Mouse (Mus musculus) thymus, adult 2 months (tissue): ENCODE measurements at regions not wholly inside any gene's neighbourhood (a gene's known extent, or its start where the extent isn't known, plus 50 kb on each side); places are given as distances from the start of the nearest gene placed in this dataset.

Experiments
- DNase-seq: peaks from one replicate; pipeline ENCODE4 v3.0.0; 2021
- H3K27ac ChIP-seq: fragments of 200-500 bp; 2 replicates; pipeline ENCODE4 v1.5.1; 2012; ENCODE audit warnings: low read length, control low read depth; ENCODE audit not compliant: control insufficient read depth, insufficient read depth
- H3K27me3 ChIP-seq: fragments of 200-500 bp; 2 replicates; pipeline ENCODE4 v1.6.1; 2012; ENCODE audit warnings: mild to moderate bottlenecking, low read length, moderate library complexity, mixed read lengths; ENCODE audit not compliant: control insufficient read depth, insufficient read depth
- H3K36me3 ChIP-seq: fragments of 200-500 bp; 2 replicates; pipeline ENCODE4 v1.6.1; 2012; ENCODE audit warnings: mild to moderate bottlenecking, low read length, moderate library complexity; ENCODE audit not compliant: control insufficient read depth, insufficient read depth
- H3K4me1 ChIP-seq: fragments of 200-500 bp; replicated peaks from 2 replicates; pipeline ENCODE4 v1.6.1; 2012; ENCODE audit warnings: low read length; ENCODE audit not compliant: control insufficient read depth, insufficient read depth
- H3K4me3 ChIP-seq: fragments of 200-500 bp; 2 replicates; pipeline ENCODE4 v1.5.1; 2012; ENCODE audit warnings: mild to moderate bottlenecking, low read length, control low read depth, moderate library complexity; ENCODE audit not compliant: control insufficient read depth, insufficient read depth
- CTCF ChIP-seq: fragments of 200-500 bp; IDR thresholded peaks from 2 replicates; pipeline ENCODE4 v1.5.1; 2012; ENCODE audit warnings: mild to moderate bottlenecking, control low read depth, low read length, moderate library complexity, borderline replicate concordance; ENCODE audit not compliant: control insufficient read depth, poor library complexity, insufficient read depth; ENCODE audit errors: extremely low read depth
- POLR2A ChIP-seq: fragments of 200-500 bp; IDR thresholded peaks from 2 replicates; pipeline ENCODE4 v1.6.1; 2012; ENCODE audit warnings: mild to moderate bottlenecking, low read length, control low read depth, moderate library complexity; ENCODE audit not compliant: control insufficient read depth, poor library complexity, insufficient read depth; ENCODE audit errors: extremely low read depth
- WGBS: fragments of 180-500 bp; shearing (Covaris S2); methylation state at CpG from one replicate; pipeline ENCODE4 v1.1.7; 2018; 5-methylcytosine and 5-hydroxymethylcytosine counted together

- TF ChIP-seq POLR2A, result no peak
- no peak for TF ChIP-seq CTCF
- 77% methylated on average over 4 of the region's 4 CpGs for WGBS
- Histone ChIP-seq H3K36me3 (no peaks in the 10 kb centered on the region), H3K27me3 (no peaks in the 10 kb centered on the region), H3K4me3 (no peak overlapping the region), H3K4me1 (no peaks in the 10 kb centered on the region), H3K27ac (no peak overlapping the region)
- DNase-seq, result no peak
Measured at GRCm38 (mm10) chr6:117102693-117103092, 65.6 kb upstream of the Cxcl12 start.

- 81% methylated on average over 6 of the region's 6 CpGs for WGBS
- no peaks in the 10 kb centered on the region for H3K27me3 ChIP-seq
- no peak overlapping the region for H3K27ac ChIP-seq
- H3K4me3 ChIP-seq, result no peak overlapping the region
- no peaks in the 10 kb centered on the region for H3K4me1 ChIP-seq
- TF ChIP-seq POLR2A, result no peak
- no peak for TF ChIP-seq CTCF
- no peak for DNase-seq
- no peaks in the 10 kb centered on the region for H3K36me3 ChIP-seq
Measured at GRCm38 (mm10) chr6:117104047-117104446, 64.3 kb upstream of the Cxcl12 start.

GRCm38 (mm10) chr6:117104463-117104862 is 63.9 kb upstream of the Cxcl12 start:
- no peaks in the 10 kb centered on the region for H3K36me3 ChIP-seq
- no peak for TF ChIP-seq POLR2A
- no peak for TF ChIP-seq CTCF
- DNase-seq, result no peak
- H3K27me3 ChIP-seq, result no peaks in the 10 kb centered on the region
- no peaks in the 10 kb centered on the region for H3K4me1 ChIP-seq
- H3K27ac ChIP-seq, result no peak overlapping the region
- no peak overlapping the region for H3K4me3 ChIP-seq
- WGBS, result 84% methylated on average over 2 of the region's 2 CpGs

GRCm38 (mm10) chr6:117105182-117105589 is 63.1 kb upstream of the Cxcl12 start:
- TF ChIP-seq POLR2A (no peak), CTCF (no peak)
- no peak for DNase-seq
- WGBS, result 72% methylated on average over 6 of the region's 6 CpGs
- Histone ChIP-seq H3K4me1 (no peaks in the 10 kb centered on the region), H3K4me3 (no peak overlapping the region), H3K27me3 (no peaks in the 10 kb centered on the region), H3K27ac (no peak overlapping the region), H3K36me3 (no peaks in the 10 kb centered on the region)

GRCm38 (mm10) chr6:117110291-117110690 is 58.0 kb upstream of the Cxcl12 start:
- Histone ChIP-seq H3K27ac (no peak overlapping the region), H3K4me3 (no peak overlapping the region), H3K27me3 (no peaks in the 10 kb centered on the region), H3K36me3 (no peaks in the 10 kb centered on the region), H3K4me1 (no peaks in the 10 kb centered on the region)
- TF ChIP-seq CTCF (no peak), POLR2A (no peak)
- WGBS, result 70% methylated on average over 3 of the region's 3 CpGs
- no peak for DNase-seq

GRCm38 (mm10) chr6:117114859-117115258 is 53.5 kb upstream of the Cxcl12 start:
- H3K36me3 ChIP-seq, result no peaks in the 10 kb centered on the region
- no peaks in the 10 kb centered on the region for H3K27me3 ChIP-seq
- H3K4me1 ChIP-seq, result no peaks in the 10 kb centered on the region
- no peak overlapping the region for H3K27ac ChIP-seq
- no peak for DNase-seq
- no peak overlapping the region for H3K4me3 ChIP-seq
- no peak for TF ChIP-seq CTCF
- no peak for TF ChIP-seq POLR2A
- 86% methylated on average over 8 of the region's 8 CpGs for WGBS

GRCm38 (mm10) chr6:117118081-117118480 is 50.3 kb upstream of the Cxcl12 start:
- 85% methylated on average over 3 of the region's 3 CpGs for WGBS
- Histone ChIP-seq H3K36me3 (no peaks in the 10 kb centered on the region), H3K27ac (no peak overlapping the region), H3K27me3 (no peaks in the 10 kb centered on the region), H3K4me3 (no peak overlapping the region), H3K4me1 (no peaks in the 10 kb centered on the region)
- DNase-seq, result no peak
- TF ChIP-seq POLR2A, result no peak
- TF ChIP-seq CTCF, result no peak
